Mouse (Mus musculus) lung, adult 18-20 months (tissue): ENCODE measurements at regions not wholly inside any gene's neighbourhood (a gene's known extent, or its start where the extent isn't known, plus 50 kb on each side); places are given as distances from the start of the nearest gene placed in this dataset.

Experiments
- DNase-seq, 2 experiments: peaks; one replicate each; pipeline ENCODE4 v3.0.0; 2022; ENCODE audit warnings: mixed read lengths in 2 of 2

- DNase-seq: no peak
Measured at GRCm38 (mm10) chr4:31727498-31728148, 236.3 kb upstream of the Map3k7 start.

GRCm38 (mm10) chr4:31728149-31728516 is 235.8 kb upstream of the Map3k7 start:
- DNase-seq: no peak

GRCm38 (mm10) chr4:31743776-31744175 is 220.1 kb upstream of the Map3k7 start:
- DNase-seq: no peak

DNA sequence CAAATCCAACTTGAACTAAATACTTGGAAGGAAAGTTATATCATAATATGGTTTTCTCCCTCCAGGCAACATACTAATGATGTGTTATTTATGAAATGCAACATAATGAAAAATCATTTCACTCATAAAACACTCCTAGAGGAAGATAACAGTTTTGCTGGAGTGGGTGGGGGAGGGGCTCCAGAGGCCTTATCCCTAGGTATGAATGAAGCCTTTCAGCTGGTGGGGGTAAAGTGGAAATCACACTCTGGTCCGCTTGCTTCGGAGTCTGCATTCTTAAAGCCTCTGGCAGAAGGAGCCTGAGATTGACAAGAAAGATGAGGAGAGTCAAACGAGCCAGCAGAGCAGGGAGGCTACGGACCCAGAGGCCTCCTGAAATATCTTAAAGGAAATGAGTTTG is 219.5 kb upstream of the Map3k7 start:
- no peak for DNase-seq

GRCm38 (mm10) chr4:31753677-31754312 is 210.1 kb upstream of the Map3k7 start:
- DNase-seq: no peak

- no peak for DNase-seq
Measured at GRCm38 (mm10) chr4:31757126-31757525, 206.8 kb upstream of the Map3k7 start.

DNA sequence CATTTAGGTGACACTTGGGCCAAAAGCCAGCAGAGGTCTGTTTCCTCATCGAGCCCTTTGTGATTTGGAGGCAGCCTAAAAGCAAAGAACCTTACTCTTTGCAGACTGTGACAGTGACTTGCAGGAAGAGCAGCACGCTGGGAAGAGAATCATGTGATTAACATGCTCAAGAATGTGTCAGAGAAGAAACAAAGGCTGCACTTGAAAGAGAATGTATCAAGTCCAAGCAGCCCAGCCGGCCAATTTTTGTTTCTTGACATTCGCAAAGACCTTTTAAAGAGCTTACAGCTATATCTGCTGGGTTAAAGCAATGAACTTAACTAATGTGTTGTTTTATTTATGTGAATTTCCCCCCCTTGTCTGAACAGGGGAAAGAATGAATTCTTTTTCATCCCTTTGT is 203.8 kb upstream of the Map3k7 start:
- DNase-seq: no peak

DNA sequence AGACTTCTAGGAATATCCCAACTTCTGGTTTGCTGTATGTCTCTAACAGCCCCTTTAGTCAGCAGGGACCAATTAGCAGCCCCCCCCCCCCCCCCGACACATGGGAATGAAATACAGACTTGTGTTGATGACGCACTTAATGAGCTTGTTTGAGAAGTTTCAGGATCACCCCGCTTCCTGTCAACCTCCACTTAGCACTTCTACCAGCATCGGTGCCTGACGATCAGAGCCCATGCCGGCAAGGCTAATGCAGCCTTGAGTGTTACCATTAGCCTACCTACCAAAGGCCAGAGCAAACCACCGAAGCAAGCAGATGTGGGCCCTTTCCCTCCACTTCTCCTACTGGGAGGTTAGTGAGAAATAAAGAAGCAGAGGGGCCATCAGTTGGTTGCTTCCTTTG is 201.7 kb upstream of the Map3k7 start:
- DNase-seq: no peak

DNA sequence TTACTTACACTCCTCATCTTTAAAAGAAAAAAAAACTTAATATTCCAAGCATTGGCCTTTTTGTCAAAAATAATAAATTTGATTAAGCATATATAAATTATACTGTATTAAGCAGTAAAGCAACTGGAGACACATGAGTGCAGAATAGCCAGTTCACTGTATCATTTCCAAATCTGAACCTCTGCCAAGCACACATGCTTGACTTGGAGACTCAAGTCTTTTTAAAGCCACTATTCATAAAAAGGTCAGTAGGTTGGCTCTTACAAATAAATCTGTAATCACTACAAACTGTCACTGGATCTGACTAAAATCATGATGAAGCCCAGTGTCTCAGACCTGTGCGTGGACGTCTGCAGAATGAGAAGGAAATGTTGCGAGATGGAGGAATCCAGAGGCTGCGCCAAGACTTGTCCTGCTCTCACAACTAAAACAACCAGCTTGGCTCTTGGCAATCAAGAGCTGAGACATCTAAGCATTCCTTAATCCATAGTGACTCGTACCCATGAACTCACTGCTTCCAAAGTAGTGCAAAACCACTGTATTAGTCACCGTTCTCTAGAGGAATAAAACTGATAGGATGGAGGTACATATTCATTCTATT is 195.8 kb upstream of the Map3k7 start:
- DNase-seq: no peak

DNA sequence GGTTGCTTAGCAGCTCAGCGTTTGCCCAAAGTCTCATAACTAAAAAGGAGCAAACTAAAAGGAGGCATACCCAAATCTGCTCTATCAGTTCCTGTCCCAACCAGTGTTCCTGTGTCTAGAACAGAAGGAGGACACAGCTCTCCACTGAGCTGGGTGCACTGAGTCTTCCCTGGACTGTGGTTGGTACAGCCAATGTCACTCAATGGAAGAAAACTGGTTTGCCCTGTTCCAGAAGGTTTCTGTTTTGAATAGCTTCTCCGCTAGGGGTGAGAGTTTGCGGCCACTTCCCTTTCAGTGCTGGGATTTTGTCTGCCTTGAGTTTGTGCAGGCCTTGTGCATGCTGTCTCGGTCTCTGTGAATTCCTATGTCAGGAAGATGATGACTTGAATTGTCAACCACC is 194.6 kb upstream of the Map3k7 start:
- no peak for DNase-seq

DNA sequence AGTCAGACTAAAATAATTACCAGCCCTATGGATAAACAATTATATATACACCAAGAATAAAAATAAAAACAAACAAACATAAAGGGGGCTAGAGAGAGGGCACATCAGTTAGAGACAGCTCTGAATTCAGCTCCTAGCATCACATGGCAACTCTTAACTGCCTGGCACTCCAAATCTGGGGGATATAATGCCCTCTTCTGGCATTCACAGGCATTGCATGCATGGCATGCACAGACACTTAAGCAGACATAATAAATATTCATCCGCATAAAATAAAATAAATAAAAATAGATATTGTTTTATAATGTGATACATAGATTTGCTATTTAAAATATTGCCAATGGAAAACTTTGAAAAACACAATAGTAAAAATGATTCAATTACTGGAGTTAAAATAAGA is 177.6 kb upstream of the Map3k7 start:
- DNase-seq: no peak

DNA sequence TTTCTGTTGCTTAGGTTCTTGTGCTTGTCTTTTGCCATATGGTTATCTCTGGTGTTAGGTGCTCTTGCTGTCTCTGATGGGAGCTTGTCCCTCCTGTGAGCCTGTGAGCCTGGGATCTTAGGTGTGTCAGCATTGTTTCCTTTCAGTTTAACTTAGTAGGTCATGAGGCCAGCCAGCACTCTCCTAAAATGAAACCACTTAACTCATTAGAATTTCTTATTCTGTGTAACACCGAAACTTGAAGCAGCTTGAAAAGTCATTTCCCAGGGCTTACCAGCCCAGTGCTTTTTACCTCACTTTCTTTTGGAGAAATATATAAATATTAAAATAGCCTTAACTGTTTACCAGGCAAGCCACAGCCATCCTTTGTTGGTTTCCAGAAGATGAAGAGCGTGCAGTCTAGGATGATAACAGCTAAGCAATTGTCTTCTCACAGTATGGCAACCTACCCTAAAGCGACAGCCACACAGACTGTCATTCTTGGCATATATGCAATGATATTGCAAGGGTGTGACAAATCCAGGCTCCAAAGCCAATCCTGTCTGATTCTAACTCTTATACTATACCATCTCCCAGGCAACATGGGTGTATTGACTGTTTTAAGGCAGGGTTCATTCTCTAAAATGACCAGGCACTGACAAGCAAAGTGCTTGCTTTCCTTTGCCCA is 146.2 kb upstream of the Map3k7 start:
- no peak for DNase-seq

GRCm38 (mm10) chr4:31819521-31820259 is 144.2 kb upstream of the Map3k7 start:
- DNase-seq: no peak

GRCm38 (mm10) chr4:31823574-31824348 is 140.1 kb upstream of the Map3k7 start:
- DNase-seq: no peak

GRCm38 (mm10) chr4:31824518-31825437 is 139.1 kb upstream of the Map3k7 start:
- DNase-seq: no peak

DNA sequence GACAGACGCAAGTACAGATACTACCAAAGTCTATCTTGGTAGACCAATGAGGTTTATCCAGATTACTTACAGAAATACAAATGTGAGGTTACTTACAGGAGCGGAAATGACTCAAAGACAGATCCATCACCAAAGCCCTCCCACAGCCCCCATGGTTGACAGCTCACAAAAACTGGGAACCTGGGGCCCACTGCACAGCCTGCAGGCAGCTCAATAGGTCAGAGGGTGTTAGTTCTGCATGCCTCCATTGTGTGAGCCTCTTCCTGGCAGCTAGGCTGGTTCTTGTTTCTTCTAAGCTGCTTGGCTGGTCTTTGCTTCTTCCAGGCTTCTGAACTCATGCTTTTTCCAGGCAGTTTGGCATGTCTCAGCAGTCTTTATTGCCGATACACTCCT is 138.5 kb upstream of the Map3k7 start:
- DNase-seq: no peak

- DNase-seq: no peak
Measured at GRCm38 (mm10) chr4:31826661-31827060, 137.2 kb upstream of the Map3k7 start.

GRCm38 (mm10) chr4:31827266-31827665 is 136.6 kb upstream of the Map3k7 start:
- DNase-seq: no peak

DNA sequence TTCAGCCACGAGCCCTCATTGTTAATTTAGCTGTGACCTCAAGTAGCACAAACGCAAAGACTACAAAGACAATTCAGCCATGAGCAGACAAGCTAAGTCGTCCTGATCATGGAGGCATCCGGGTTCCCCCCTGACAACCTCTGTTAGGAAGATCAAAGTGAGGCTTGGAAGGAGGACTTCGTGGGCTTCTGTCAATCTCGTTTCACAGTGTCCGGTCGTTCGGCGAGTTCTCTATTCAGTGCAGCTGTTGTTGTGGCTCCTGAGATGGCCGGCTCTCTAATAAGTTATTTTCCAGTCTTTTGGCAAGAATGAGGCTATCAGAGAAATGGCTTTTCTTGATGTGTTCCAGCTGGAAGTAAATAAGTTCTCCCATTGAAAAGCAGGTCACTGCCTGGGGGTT is 133.7 kb upstream of the Map3k7 start:
- DNase-seq: no peak

- DNase-seq: no peak
Measured at GRCm38 (mm10) chr4:31831469-31831868, 132.4 kb upstream of the Map3k7 start.

DNA sequence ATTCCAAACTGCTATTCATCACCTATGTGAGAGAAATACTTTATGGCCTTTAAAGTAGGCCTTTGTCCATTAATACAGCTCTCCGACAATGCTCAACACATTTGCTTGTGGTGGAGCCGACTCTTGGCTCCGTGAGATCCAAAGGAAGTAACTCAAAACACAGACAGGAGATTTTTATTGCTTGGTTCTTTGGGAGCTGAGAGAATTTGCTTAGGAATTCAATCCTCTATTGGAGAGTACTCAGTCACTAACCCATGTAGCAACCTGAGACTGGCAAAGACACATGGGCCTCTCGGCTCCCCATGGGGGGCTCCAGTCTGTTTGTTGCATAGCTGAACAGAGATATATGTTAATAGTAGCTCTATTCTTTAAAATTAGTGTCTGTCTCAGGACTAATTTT is 130.1 kb upstream of the Map3k7 start:
- no peak for DNase-seq
